In the genomic region with DNA sequence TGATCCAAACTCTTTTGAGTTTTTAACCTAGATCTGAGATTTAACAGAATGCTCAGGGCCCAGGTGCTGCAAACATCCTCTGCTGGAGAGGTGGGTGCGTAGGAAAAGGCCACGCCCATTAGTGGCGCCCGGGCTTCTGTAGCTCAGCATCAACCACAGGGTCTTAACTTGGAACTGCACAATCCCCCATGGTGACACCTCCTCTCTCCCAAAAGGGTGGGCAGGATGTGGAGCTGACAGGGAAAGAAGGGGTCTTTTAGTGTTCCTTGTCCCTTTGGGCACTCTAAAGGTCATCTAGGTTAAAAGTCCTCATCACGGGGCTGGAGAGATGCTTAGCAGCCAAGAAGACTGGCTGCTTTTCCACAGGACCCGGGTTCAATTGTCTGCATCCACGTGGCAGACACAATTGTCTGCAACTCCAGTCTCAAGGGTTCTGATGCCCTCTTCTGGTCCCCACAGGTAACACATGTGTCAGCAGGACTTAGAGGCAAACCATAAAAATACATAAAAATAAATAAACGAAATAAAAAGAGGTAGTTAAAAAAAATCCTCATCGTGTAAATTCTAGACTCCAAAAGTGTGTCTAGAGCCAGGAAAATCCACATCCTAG, we compare ENCODE assay signal across 9 mouse cellular contexts.
A peak's percentile ranks its signal among the peaks of the same experiment; 100 is the strongest.
DNase-seq lines count a peak whose midpoint lies in the region; ATAC-seq and TF ChIP-seq lines count a peak whose summit lies in the region.
"Had no signal": no experiment of that assay in that cellular context is flagged by ENCODE, and none has a peak within 500 bp of the region (broad histone marks: within the 10 kb centered on the region; RNA-seq: fewer than 3 reads in every experiment).

No protein-coding gene starts in this region.

- DNase-seq in hindbrain, postnatal 0 days (ENCODE audit: low spot score), result peak; percentile 12
- DNase-seq in B cell, adult 2 months, result peak; percentile 21 to 31
- DNase-seq in spleen, adult 12 weeks (ENCODE audit: low spot score), result no peak

- no peak overlapping the region for H3K4me2 ChIP-seq in hindbrain, postnatal 0 days (ENCODE audit: low read depth, low read length)
- H3K4me2 ChIP-seq in hindbrain, embryonic 13.5 days, result no peak overlapping the region
- no peak overlapping the region for H3K4me2 ChIP-seq in embryonic facial prominence, embryonic 13.5 days
- H3K4me2 ChIP-seq in myocyte (ENCODE audit: low read depth), result peak overlapping the region; percentile 82
- H3K4me2 ChIP-seq: heart, embryonic 15.5 days had no signal

- no peaks in the 10 kb centered on the region for H3K9me3 ChIP-seq in hindbrain, postnatal 0 days (ENCODE audit: low read length)
- H3K9me3 ChIP-seq in hindbrain, embryonic 13.5 days, result no peaks in the 10 kb centered on the region
- no peaks in the 10 kb centered on the region for H3K9me3 ChIP-seq in ES-Bruce4 (replicated peaks; ENCODE audit: control insufficient read depth, insufficient read depth, low read length, poor library complexity, severe bottlenecking)
- H3K9me3 ChIP-seq in embryonic facial prominence, embryonic 13.5 days, result no peaks in the 10 kb centered on the region
- H3K9me3 ChIP-seq: heart, embryonic 15.5 days had no signal

- no peak for ATAC-seq in hindbrain, postnatal 0 days
- no peak for ATAC-seq in hindbrain, embryonic 13.5 days (ENCODE audit: low FRiP score)
- no peak for ATAC-seq in embryonic facial prominence, embryonic 13.5 days (ENCODE audit: insufficient number of reproducible peaks, insufficient read depth, low FRiP score, low TSS enrichment, low read depth)
- no peak for ATAC-seq in erythroid progenitor cell, adult 5-6 weeks (replicated peaks; ENCODE audit: low FRiP score, poor library complexity, severe bottlenecking)

- H3K27me3 ChIP-seq in hindbrain, postnatal 0 days (ENCODE audit: insufficient read depth, low read length), result no peaks in the 10 kb centered on the region; the same call in 1 of the 2 replicates
- H3K27me3 ChIP-seq in hindbrain, embryonic 13.5 days, result no peaks in the 10 kb centered on the region
- no peaks in the 10 kb centered on the region for H3K27me3 ChIP-seq in ES-Bruce4 (ENCODE audit: control insufficient read depth, insufficient read depth, low read length, poor library complexity, severe bottlenecking)
- H3K27me3 ChIP-seq in embryonic facial prominence, embryonic 13.5 days, result 0 out of 2 replicates have a peak, but pooled peaks cover 5% of the 10 kb centered on the region
- no peaks in the 10 kb centered on the region for H3K27me3 ChIP-seq in myocyte (ENCODE audit: control insufficient read depth, insufficient read depth, insufficient read length)
- H3K27me3 ChIP-seq: heart, embryonic 15.5 days had no signal

- 51% methylated on average over 9 of the region's 9 CpGs for whole genome bisulfite sequencing in hindbrain, postnatal 0 days
- 48% methylated on average over 9 of the region's 9 CpGs for WGBS in hindbrain, embryonic 13.5 days
- whole genome bisulfite sequencing in embryonic facial prominence, embryonic 13.5 days, result 53% methylated on average over 9 of the region's 9 CpGs

- H3K79me2 ChIP-seq in myocyte (ENCODE audit: control insufficient read depth, insufficient read depth), result no peaks in the 10 kb centered on the region

- no peaks in the 10 kb centered on the region for H3K36me3 ChIP-seq in hindbrain, postnatal 0 days (ENCODE audit: insufficient read depth, low read length)
- H3K36me3 ChIP-seq in hindbrain, embryonic 13.5 days, result no peaks in the 10 kb centered on the region
- H3K36me3 ChIP-seq in ES-Bruce4 (ENCODE audit: control insufficient read depth, insufficient read depth, low read length, poor library complexity, severe bottlenecking), result no peaks in the 10 kb centered on the region
- H3K36me3 ChIP-seq in embryonic facial prominence, embryonic 13.5 days, result no peaks in the 10 kb centered on the region
- H3K36me3 ChIP-seq in myocyte (ENCODE audit: control insufficient read depth, insufficient read depth), result no peaks in the 10 kb centered on the region
- H3K36me3 ChIP-seq: heart, embryonic 15.5 days had no signal

- no peak overlapping the region for H3K9ac ChIP-seq in hindbrain, postnatal 0 days (replicated peaks; ENCODE audit: low read length)
- H3K9ac ChIP-seq in hindbrain, embryonic 13.5 days, result no peak overlapping the region
- no peak overlapping the region for H3K9ac ChIP-seq in ES-Bruce4 (ENCODE audit: low read depth, poor library complexity, severe bottlenecking)
- H3K9ac ChIP-seq in embryonic facial prominence, embryonic 13.5 days, result no peak overlapping the region
- H3K9ac ChIP-seq: heart, embryonic 15.5 days had no signal

- peak; percentile 64 for TF ChIP-seq CTCF in hindbrain, postnatal 0 days (IDR thresholded peaks at IDR 0.05; ENCODE audit: low read depth)
- peak; percentile 59 for TF ChIP-seq CTCF in ES-Bruce4 (IDR thresholded peaks at IDR 0.05; ENCODE audit: low read depth, low read length)

- TF ChIP-seq POLR2A in ES-Bruce4 (IDR thresholded peaks at IDR 0.05; ENCODE audit: insufficient read depth, low read length), result no peak
- no peak for TF ChIP-seq POLR2A in myocyte (IDR thresholded peaks at IDR 0.05; ENCODE audit: insufficient read length, low read depth)

- no peak overlapping the region for H3K4me3 ChIP-seq in hindbrain, postnatal 0 days (ENCODE audit: low read length)
- H3K4me3 ChIP-seq in hindbrain, embryonic 13.5 days, result no peak overlapping the region
- H3K4me3 ChIP-seq in ES-Bruce4 (ENCODE audit: low read depth, low read length) (no peak overlapping the region), myocyte (no peak overlapping the region)
- no peak overlapping the region for H3K4me3 ChIP-seq in embryonic facial prominence, embryonic 13.5 days
- H3K4me3 ChIP-seq: heart, embryonic 15.5 days had no signal

- no peaks in the 10 kb centered on the region for H3K4me1 ChIP-seq in hindbrain, postnatal 0 days (ENCODE audit: insufficient read depth, low read length)
- no peaks in the 10 kb centered on the region for H3K4me1 ChIP-seq in hindbrain, embryonic 13.5 days (replicated peaks)
- H3K4me1 ChIP-seq in ES-Bruce4 (ENCODE audit: control insufficient read depth, insufficient read depth, low read length), result peaks cover 9% of the 10 kb centered on the region
- peaks cover 46% of the 10 kb centered on the region for H3K4me1 ChIP-seq in embryonic facial prominence, embryonic 13.5 days

- no peak overlapping the region for H3ac ChIP-seq in myocyte (ENCODE audit: control insufficient read depth, insufficient read length)

- TF ChIP-seq EP300 in ES-Bruce4 (IDR thresholded peaks at IDR 0.05; ENCODE audit: insufficient read depth, low read depth, low read length), result 0 out of 2 replicates have a peak, but pooled peaks have one; percentile 36

- H3K27ac ChIP-seq in hindbrain, postnatal 0 days, result no peak overlapping the region
- no peak overlapping the region for H3K27ac ChIP-seq in hindbrain, embryonic 13.5 days
- no peak overlapping the region for H3K27ac ChIP-seq in ES-Bruce4 (ENCODE audit: insufficient read depth, low read length)
- H3K27ac ChIP-seq in embryonic facial prominence, embryonic 13.5 days, result peak overlapping the region; percentile 76; the same call in 1 of the 2 replicates
- H3K27ac ChIP-seq: heart, embryonic 15.5 days had no signal

TF ChIP-seq in myocyte, 11 proteins besides CTCF, POLR2A, EP300 and RAD21:
- no peak for TF ChIP-seq MYOG (IDR thresholded peaks at IDR 0.05; ENCODE audit: control insufficient read depth in 1 of 3, insufficient read depth in 1 of 3, insufficient read length in 2 of 3, low read depth in 2 of 3)
- TF ChIP-seq MAX (IDR thresholded peaks at IDR 0.05; ENCODE audit: low read depth), result no peak
- no peak for TF ChIP-seq POLR2AphosphoS2 (IDR thresholded peaks at IDR 0.05; ENCODE audit: insufficient read length, low read depth)
- no peak for TF ChIP-seq TCF12 (IDR thresholded peaks at IDR 0.05; ENCODE audit: insufficient read depth, poor library complexity, severe bottlenecking)
- TF ChIP-seq REST (IDR thresholded peaks at IDR 0.05; ENCODE audit: insufficient read depth, insufficient read length), result no peak
- no peak for TF ChIP-seq USF1 (IDR thresholded peaks at IDR 0.05; ENCODE audit: low read depth)
- no peak for TF ChIP-seq MYOD1 (IDR thresholded peaks at IDR 0.05; ENCODE audit: control insufficient read depth in 1 of 3, insufficient read length in 2 of 3, low read depth in 2 of 3)
- TF ChIP-seq TCF3 (IDR thresholded peaks at IDR 0.05; ENCODE audit: insufficient read length, low read depth), result no peak
- no peak for TF ChIP-seq CEBPB (IDR thresholded peaks at IDR 0.05; ENCODE audit: insufficient read depth, poor library complexity, severe bottlenecking)
- no peak for TF ChIP-seq SRF (IDR thresholded peaks at IDR 0.05; ENCODE audit: control insufficient read depth, insufficient read length, low read depth)
- no peak for TF ChIP-seq E2F4 (IDR thresholded peaks at IDR 0.05; ENCODE audit: insufficient read depth)
TF ChIP-seq in myocyte: peak in this region for 0.
